In the genomic region with DNA sequence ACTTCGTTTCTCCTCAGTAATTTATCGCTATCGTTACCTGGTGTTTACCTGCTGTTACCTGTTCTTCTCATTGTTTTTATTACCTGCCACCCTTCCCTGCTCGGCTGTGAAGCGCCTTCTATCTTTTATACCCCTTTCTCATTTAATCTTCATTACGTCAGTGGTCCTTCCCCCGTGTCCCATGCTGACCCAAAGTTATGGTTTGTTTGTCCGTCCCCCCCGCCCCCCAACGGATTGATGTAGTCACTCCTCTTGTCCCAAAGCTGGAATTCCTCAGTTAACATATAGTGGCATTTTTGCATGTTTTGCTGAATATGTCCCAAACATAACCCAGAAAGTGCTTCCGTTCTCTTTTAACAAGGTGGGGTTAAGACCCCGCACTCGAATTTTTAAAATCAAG, we compare ENCODE assay signal across 8 mouse cellular contexts. TPM values are rescaled to one million over a fixed set of nuclear protein-coding genes. Genes with fewer than 3 reads are reported as not detected.
DNase-seq lines count a peak whose midpoint lies in the region; ATAC-seq lines count a peak whose summit lies in the region.

No protein-coding gene starts in this region.

- H3K4me3 ChIP-seq in kidney, embryonic 14.5 days (ENCODE audit: low read length): peak overlapping the region; percentile 90
- peak overlapping the region; percentile 70 for H3K4me3 ChIP-seq in hindbrain, embryonic 14.5 days (replicated peaks; ENCODE audit: low read length)
- H3K4me3 ChIP-seq in midbrain, embryonic 13.5 days (replicated peaks): peak overlapping the region; percentile 94

- peak overlapping the region; percentile 88 for H3K4me2 ChIP-seq in kidney, embryonic 14.5 days (replicated peaks; ENCODE audit: low read depth, low read length)
- H3K4me2 ChIP-seq in hindbrain, embryonic 14.5 days (replicated peaks): peak overlapping the region; percentile 57
- H3K4me2 ChIP-seq in midbrain, embryonic 13.5 days (replicated peaks): peak overlapping the region; percentile 81

- 2% methylated on average over 13 of the region's 13 CpGs for WGBS in kidney, embryonic 14.5 days
- 4% methylated on average over 13 of the region's 13 CpGs for WGBS in hindbrain, embryonic 14.5 days
- WGBS in midbrain, embryonic 13.5 days: 4% methylated on average over 13 of the region's 13 CpGs

- H3K27ac ChIP-seq in kidney, embryonic 14.5 days (ENCODE audit: low read depth, low read length): peak overlapping the region; percentile 56; the same call in 1 of the 2 replicates
- peak overlapping the region; percentile 75 for H3K27ac ChIP-seq in hindbrain, embryonic 14.5 days
- peak overlapping the region; percentile 68; the same call in 1 of the 2 replicates for H3K27ac ChIP-seq in midbrain, embryonic 13.5 days

- H3K27me3 ChIP-seq in kidney, embryonic 14.5 days (ENCODE audit: control insufficient read depth, insufficient read depth, low read length): no peaks in the 10 kb centered on the region
- no peaks in the 10 kb centered on the region for H3K27me3 ChIP-seq in hindbrain, embryonic 14.5 days (ENCODE audit: control insufficient read depth, insufficient read depth, low read length)
- no peaks in the 10 kb centered on the region for H3K27me3 ChIP-seq in midbrain, embryonic 13.5 days

- no peak for DNase-seq in kidney, adult 18-20 months
- DNase-seq in ZHBTc4 (ENCODE audit: low read depth, low spot score): peak; percentile 34
- no peak for DNase-seq in hindbrain, embryonic 14.5 days (ENCODE audit: low spot score)
- DNase-seq in adrenal gland, adult (ENCODE audit: inconsistent age in 2 of 2, low spot score in 1 of 2): no peak
- no peak for DNase-seq in left cerebral cortex, postnatal 14 days (ENCODE audit: low spot score in 2 of 2)
- DNase-seq in urinary bladder, postnatal 25 days (ENCODE audit: low spot score): no peak

- H3K36me3 ChIP-seq in kidney, embryonic 14.5 days (ENCODE audit: control insufficient read depth, insufficient read depth, low read length): peaks cover 37% of the 10 kb centered on the region
- peaks cover 41% of the 10 kb centered on the region for H3K36me3 ChIP-seq in hindbrain, embryonic 14.5 days (replicated peaks; ENCODE audit: control insufficient read depth, insufficient read depth)
- H3K36me3 ChIP-seq in midbrain, embryonic 13.5 days: peaks cover 39% of the 10 kb centered on the region

- intact Hi-C loops in left cerebral cortex, postnatal 14 days (cut with DNase I): no loop called here

- ATAC-seq in kidney, embryonic 14.5 days (ENCODE audit: low FRiP score, low TSS enrichment): peak; percentile 0; the same call in 1 of the 2 replicates
- no peak for ATAC-seq in hindbrain, embryonic 14.5 days (ENCODE audit: low FRiP score)
- ATAC-seq in midbrain, embryonic 13.5 days: no peak

- H3K9me3 ChIP-seq in kidney, embryonic 14.5 days (ENCODE audit: control insufficient read depth, low read length): no peaks in the 10 kb centered on the region
- H3K9me3 ChIP-seq in hindbrain, embryonic 14.5 days (ENCODE audit: control insufficient read depth, low read length): no peaks in the 10 kb centered on the region
- H3K9me3 ChIP-seq in midbrain, embryonic 13.5 days: no peaks in the 10 kb centered on the region

- H3K9ac ChIP-seq in kidney, embryonic 14.5 days (ENCODE audit: low read depth, low read length): peak overlapping the region; percentile 80
- H3K9ac ChIP-seq in hindbrain, embryonic 14.5 days: peak overlapping the region; percentile 76
- peak overlapping the region; percentile 84 for H3K9ac ChIP-seq in midbrain, embryonic 13.5 days (replicated peaks)

- H3K4me1 ChIP-seq in kidney, embryonic 14.5 days (ENCODE audit: control insufficient read depth, insufficient read depth, low read length): peaks cover 7% of the 10 kb centered on the region
- peaks cover 12% of the 10 kb centered on the region for H3K4me1 ChIP-seq in hindbrain, embryonic 14.5 days (replicated peaks; ENCODE audit: control insufficient read depth, insufficient read depth, low read length)
- peaks cover 24% of the 10 kb centered on the region for H3K4me1 ChIP-seq in midbrain, embryonic 13.5 days (replicated peaks)

RNA-seq across cellular contexts. Expression of gene Ormdl2, which starts 0.7 kb away (rescaled TPM):
- 86.6 and 106 TPM in 2 replicates for polyA plus RNA-seq in kidney, embryonic 14.5 days (2014; fragmentation: Nextera tagmentation; extraction: Ambion mirVana)
- 27.8 and 28.4 TPM in 2 replicates for polyA plus RNA-seq in hindbrain, embryonic 14.5 days (2014; fragmentation: Nextera tagmentation; extraction: Ambion mirVana)
- polyA plus RNA-seq in midbrain, embryonic 13.5 days (2015; fragmentation: Nextera tagmentation; extraction: Ambion mirVana): 29.3 and 31.3 TPM in 2 replicates
- 1 to 10 TPM; 5.6 to 7.2 TPM for total RNA-seq in left cerebral cortex, postnatal 14 days (2021)

RNA-seq across cellular contexts. Expression of gene Sarnp, which starts 5.0 kb away (rescaled TPM):
- polyA plus RNA-seq in kidney, embryonic 14.5 days (2014; fragmentation: Nextera tagmentation; extraction: Ambion mirVana): 219 and 284 TPM in 2 replicates
- 137 and 139 TPM in 2 replicates for polyA plus RNA-seq in hindbrain, embryonic 14.5 days (2014; fragmentation: Nextera tagmentation; extraction: Ambion mirVana)
- 203 and 209 TPM in 2 replicates for polyA plus RNA-seq in midbrain, embryonic 13.5 days (2015; fragmentation: Nextera tagmentation; extraction: Ambion mirVana)
- 10 to 100 TPM; 38.9 to 41.7 TPM for total RNA-seq in left cerebral cortex, postnatal 14 days (2021)

RNA-seq across cellular contexts. Expression of gene Tmem198b, which starts 18.0 kb away (rescaled TPM):
- 14.6 and 15.9 TPM in 2 replicates for polyA plus RNA-seq in kidney, embryonic 14.5 days (2014; fragmentation: Nextera tagmentation; extraction: Ambion mirVana)
- polyA plus RNA-seq in hindbrain, embryonic 14.5 days (2014; fragmentation: Nextera tagmentation; extraction: Ambion mirVana): 13.3 and 14.8 TPM in 2 replicates
- 17.4 and 17.5 TPM in 2 replicates for polyA plus RNA-seq in midbrain, embryonic 13.5 days (2015; fragmentation: Nextera tagmentation; extraction: Ambion mirVana)
- total RNA-seq in left cerebral cortex, postnatal 14 days (2021): 10 to 100 TPM; 10.4 to 11.6 TPM

RNA-seq across cellular contexts. Expression of gene Dnajc14, which starts 18.3 kb away (rescaled TPM):
- 25.8 and 36.9 TPM in 2 replicates for polyA plus RNA-seq in kidney, embryonic 14.5 days (2014; fragmentation: Nextera tagmentation; extraction: Ambion mirVana)
- polyA plus RNA-seq in hindbrain, embryonic 14.5 days (2014; fragmentation: Nextera tagmentation; extraction: Ambion mirVana): 34.6 and 35.1 TPM in 2 replicates
- 54.1 and 56.3 TPM in 2 replicates for polyA plus RNA-seq in midbrain, embryonic 13.5 days (2015; fragmentation: Nextera tagmentation; extraction: Ambion mirVana)
- 10 to 100 TPM; 68.1 to 68.6 TPM for total RNA-seq in left cerebral cortex, postnatal 14 days (2021)

RNA-seq across cellular contexts. Expression of gene Mmp19, which starts 31.4 kb away (rescaled TPM):
- 0.24 and 0.60 TPM in 2 replicates for polyA plus RNA-seq in kidney, embryonic 14.5 days (2014; fragmentation: Nextera tagmentation; extraction: Ambion mirVana)
- 0.65 and 0.80 TPM in 2 replicates for polyA plus RNA-seq in hindbrain, embryonic 14.5 days (2014; fragmentation: Nextera tagmentation; extraction: Ambion mirVana)
- 0.32 and 0.48 TPM in 2 replicates for polyA plus RNA-seq in midbrain, embryonic 13.5 days (2015; fragmentation: Nextera tagmentation; extraction: Ambion mirVana)
- under 1 TPM; 0.77 to 0.80 TPM for total RNA-seq in left cerebral cortex, postnatal 14 days (2021)
